Mouse (Mus musculus) lung, postnatal 4 days (tissue): ENCODE results near the gene Pias3.
"Not testable (repeated sequence)": the region's sequence is repeated elsewhere in the genome, so short reads cannot be mapped to it uniquely, and the experiment has no call there.

Experiments used
- DNase-seq, 2 experiments: peaks; one replicate each; pipeline ENCODE4 v3.0.0; 2021

Pias3 gene

GRCm38 (mm10) chr3:96686057-96686456 is 10.1 kb upstream of the Pias3 start:
- not testable (repeated sequence) for DNase-seq

DNA sequence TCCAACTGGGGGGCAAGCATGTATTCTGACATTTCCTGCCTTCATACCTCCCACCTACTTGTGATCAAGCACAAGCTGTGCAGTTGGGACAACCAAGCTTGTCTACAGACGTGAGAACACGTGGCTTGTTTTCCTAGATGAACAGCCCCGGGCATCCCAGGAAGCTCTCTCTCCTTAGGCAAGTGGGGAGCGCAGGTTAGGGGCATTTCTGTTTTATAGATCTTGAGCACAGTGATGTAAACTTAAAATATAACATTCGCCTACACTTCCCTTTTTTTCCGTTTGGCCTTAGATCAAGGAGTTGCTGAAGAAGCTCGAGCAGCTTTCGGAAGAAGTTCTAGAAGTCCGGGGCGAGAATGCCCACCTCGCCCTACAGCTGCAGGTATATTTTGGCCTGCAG is 7.3 kb upstream of the Pias3 start:
- DNase-seq: no peak

- no peak for DNase-seq
These were observed 5.9 kb upstream of the Pias3 start for GRCm38 (mm10) chr3:96690298-96690697.

DNA sequence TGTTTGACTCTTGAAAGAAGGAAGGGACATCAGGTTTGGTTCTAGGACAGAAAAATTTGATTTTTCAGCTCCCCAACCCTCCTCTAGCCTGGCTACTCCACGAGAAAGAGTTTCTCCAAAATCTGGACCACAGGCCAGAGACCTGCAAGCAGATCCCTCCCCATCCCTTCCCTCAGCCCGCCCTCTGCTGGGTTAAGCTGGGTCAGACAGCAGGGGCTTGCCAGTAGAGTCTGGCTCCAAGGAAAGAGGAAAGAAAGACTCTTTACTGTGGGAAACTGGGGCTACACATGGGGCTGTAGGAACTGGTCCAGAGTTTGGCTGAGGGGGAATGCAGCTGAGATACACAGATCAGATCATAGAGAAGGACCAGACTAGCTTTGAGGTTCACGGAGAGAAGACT is 3.7 kb upstream of the Pias3 start:
- DNase-seq: peak; percentile 48 to 49

DNA sequence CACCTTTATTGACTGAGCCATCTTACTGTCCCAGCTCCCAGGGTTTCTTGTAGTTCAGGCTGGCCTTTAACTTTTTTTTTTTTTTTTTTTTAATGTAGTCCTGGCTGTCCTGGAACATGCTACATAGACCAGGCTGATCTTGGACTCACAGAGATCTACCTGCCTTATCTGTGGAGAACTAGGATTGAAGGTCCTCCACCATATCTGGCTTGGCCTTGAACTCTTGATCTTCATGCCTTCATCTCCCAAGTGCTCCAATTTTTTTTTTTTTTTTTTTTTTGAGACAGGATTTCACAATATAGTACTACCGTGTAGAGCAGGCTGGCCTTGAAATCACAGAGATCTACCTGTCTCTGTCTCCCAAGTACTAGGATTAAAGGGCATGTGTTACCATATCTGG is 2.6 kb upstream of the Pias3 start:
- no peak for DNase-seq

DNA sequence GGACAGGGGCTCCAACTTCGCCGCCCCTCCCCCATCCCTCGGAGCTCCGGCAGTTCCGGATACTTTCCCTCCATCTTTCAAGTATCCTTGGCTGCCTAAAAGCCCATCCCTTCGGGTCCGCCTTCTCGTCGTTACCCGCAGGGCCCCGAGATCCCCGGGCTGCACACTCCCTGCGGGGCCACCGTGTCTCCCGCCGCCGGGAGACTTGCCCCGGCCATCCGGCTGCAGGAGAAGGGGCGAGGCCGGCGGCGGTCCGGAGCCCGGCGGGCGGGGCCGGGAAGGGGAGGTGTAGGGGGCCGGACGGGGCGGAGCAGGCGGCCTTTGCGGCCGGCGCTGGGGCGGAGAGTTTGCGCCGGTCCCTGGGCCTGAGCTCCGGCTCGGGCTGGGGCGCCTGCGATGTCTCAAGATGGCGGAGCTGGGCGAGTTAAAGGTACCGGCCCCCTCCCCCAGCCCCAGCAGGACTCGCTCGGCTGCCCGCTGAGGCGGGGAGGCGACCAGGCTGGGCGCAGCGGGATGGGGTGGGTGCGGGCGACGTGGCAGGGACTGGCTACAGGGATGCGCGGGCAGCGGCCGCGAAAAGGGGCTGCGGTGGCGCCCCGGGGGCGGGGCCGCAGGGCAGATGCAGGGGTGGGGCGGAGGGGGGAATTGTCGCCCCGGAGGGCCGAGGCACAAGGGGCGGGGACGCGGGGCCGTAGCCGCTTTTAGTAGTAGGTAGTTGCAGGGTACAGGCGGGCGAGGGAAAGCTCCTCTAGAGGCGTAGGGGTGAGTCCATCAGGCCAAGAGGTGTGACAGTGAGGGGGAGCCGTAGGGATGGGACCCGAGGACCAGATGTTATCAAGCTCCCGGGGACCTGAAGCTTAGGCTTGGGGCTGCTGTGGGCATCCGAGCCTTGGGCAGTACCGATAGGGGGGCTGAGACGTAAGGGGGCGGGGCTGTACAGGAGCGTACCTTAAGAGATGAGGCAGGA is 865 bp downstream of the Pias3 start:
- peak; percentile 94 to 96 for DNase-seq

DNA sequence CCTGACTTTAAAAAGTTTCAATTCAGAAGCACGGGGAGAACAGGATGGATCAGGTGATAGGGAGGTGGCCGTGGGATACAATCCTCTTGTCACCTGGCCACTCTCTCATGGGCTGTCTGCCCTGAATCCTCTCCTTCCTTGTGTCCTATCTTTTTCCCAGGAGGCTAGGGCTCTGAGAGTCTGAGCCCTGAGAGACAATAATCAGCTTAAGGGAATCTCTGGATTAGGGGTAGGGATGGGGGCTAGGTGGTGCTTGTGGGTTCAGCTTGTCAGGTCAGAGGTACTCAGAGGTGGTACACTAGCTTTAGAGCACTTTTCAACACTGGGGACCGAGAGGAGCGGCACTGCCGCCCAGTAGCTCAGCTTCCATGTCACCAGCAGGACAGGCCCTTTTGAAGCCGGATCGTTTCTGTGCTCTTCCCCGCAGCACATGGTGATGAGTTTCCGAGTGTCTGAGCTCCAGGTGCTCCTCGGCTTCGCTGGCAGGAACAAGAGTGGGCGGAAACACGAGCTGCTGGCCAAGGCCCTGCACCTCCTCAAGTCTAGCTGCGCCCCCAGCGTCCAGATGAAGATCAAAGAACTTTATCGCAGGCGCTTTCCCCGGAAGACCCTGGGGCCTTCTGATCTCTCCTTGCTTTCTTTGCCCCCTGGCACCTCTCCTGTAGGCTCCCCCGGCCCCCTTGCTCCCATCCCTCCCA is 3.0 kb downstream of the Pias3 start:
- no peak for DNase-seq

DNA sequence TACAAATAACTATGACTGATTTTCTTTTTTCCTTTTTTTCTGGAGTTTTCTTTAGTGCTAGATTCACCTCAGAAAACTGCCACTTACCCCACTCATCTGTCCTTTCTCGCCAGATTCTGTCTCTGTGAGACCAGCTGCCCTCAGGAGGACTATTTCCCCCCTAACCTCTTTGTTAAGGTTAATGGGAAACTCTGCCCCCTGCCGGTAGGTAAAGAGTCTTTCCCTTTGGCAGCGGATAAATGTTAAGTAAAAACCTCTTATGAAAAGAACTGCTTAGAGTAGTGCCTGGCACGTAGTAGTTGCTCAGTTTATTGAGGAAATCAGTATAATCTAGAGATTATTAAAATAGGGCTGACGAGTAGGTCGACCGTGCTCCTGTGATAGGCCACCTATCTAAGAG is 4.2 kb downstream of the Pias3 start:
- no peak for DNase-seq

DNA sequence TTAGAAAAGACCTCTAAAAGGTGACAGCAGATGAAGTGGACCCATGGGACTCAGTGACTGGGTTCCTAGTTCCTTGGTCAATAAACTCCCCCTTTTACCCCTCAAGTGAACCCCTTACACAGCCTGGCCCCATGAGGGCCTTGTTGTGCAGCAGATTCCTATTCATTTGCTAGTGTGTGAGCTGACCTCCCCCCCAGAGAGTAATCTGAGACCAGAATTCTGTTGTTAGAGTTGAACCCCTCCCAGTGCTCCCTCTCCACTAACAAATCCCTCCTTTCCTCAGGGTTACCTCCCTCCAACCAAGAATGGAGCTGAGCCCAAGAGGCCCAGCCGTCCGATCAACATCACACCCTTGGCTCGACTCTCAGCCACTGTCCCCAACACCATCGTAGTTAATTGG is 4.8 kb downstream of the Pias3 start:
- no peak for DNase-seq

GRCm38 (mm10) chr3:96704778-96705177 is 8.6 kb downstream of the Pias3 start:
- DNase-seq: peak; percentile 43 to 44

- DNase-seq: no peak
These were observed 10.0 kb downstream of the Pias3 start for GRCm38 (mm10) chr3:96706217-96706616.

- DNase-seq: no peak
These were observed 10.8 kb downstream of the Pias3 start for GRCm38 (mm10) chr3:96706984-96707383.

DNA sequence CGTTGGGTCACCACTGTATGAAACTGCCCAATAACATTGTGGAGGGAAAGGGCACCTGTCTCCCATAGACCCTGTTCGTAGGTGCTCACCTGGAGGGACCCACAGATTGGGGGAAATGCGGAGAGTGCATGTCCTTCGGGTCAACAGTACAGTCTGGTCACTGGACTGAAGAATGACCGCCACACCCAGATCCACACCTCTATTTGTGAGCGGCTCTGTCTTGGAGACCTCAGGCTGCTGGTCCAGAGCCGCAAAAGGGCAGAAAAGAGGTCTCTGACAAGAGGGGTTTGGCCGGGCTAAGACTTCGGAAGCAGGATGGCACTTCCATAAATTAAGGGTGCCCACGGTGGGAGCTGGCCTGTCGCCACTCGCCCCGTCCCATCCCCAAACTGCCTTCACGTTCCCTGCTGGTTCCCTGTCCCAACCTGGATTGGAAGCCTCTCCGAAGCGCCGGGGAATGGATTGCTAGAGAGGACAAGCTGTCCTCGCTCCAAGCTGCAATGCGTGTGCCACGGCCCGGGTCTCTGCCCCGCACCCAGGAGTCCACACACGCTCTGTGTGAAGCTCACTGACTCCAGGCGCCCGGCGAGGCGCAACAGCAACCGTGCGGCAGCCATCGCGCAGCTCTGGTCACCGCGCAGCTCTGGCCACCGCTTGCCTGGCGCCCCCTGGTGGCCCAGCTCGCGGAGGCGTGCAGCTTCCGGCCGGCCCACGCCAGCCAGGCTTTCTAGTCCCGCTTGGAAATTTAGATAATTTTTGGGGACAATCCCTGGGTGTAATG is 11.9 kb downstream of the Pias3 start, which contains the start of gene Nudt17:
Nudt17 (minus strand) TSS at position 660 of the 781 bp plus-strand sequence.
- peak; percentile 88 to 89 for DNase-seq

GRCm38 (mm10) chr3:96708684-96709064 is 12.5 kb downstream of the Pias3 start:
- no peak for DNase-seq

GRCm38 (mm10) chr3:96714286-96714685 is 18.1 kb downstream of the Pias3 start:
- no peak for DNase-seq

GRCm38 (mm10) chr3:96715854-96716253 is 19.7 kb downstream of the Pias3 start:
- no peak for DNase-seq

- DNase-seq: peak in 1 of 2 experiments; percentile 42
These were observed 23.0 kb downstream of the Pias3 start for GRCm38 (mm10) chr3:96719173-96719572.

GRCm38 (mm10) chr3:96727343-96727827 is 31.2 kb downstream of the Pias3 start, which contains the start of the genes Polr3c and Rnf115:
TSS of gene Polr3c (minus strand) at chr3:96727628.
TSS of gene Rnf115 (plus strand) at chr3:96727664.
- peak; percentile 97 to 99 for DNase-seq

DNA sequence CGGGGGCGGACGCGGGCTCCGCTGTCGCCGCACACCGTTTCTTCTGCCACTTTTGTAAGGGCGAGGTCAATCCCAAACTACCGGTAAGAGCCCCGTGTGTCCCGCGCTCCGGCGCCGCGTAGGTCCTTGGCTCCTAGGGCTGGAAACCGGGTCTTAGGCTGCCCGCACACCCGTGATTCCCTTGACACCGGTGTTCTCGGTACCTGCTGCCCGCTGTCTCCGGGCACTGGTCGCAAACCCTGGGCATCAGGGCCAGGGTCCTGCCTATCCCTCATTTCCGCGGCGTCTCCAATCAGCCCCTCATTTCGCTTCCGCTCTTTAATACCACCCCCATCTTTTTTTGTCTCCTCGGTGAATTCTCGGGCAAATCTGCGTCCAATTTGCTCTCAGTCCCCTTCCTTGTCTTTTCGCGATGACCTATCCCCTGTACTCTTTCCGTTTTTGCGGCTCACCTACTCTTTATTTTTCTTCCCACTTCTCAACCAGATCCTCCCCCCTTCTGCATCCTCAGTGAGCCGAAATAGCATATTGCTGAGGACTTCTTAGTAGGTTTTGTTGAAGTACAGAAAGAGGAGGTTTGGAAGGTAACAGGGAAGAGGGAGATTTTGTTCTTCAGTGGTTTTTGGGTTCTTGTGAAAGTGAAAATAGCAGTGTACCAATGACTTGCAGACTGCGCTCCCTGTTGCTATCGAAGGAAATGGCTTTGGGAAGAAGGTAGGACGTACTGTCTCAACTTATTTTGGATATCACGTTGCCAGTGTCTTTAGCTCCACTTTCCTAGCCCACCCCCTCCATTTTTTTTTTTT is 31.8 kb downstream of the Pias3 start:
- DNase-seq: no peak

- DNase-seq: no peak
These were observed 32.6 kb downstream of the Pias3 start for GRCm38 (mm10) chr3:96728634-96729402.

- no peak for DNase-seq
These were observed 33.2 kb downstream of the Pias3 start for GRCm38 (mm10) chr3:96729403-96729784.
